Mouse (Mus musculus) heart, embryonic 13.5 days (tissue): Measurements from ENCODE around the gene Lingo3. TPM values are rescaled to one million over a fixed set of nuclear protein-coding genes. Genes with fewer than 3 reads are reported as not detected.

Experiments
- ATAC-seq: fragments of 200-750 bp; cut with Nextera tagmentation; 2 replicates; pipeline ENCODE4 v1.8.0; 2017; ENCODE audit warnings: moderate TSS enrichment; ENCODE audit not compliant: insufficient number of reproducible peaks, low FRiP score, low TSS enrichment; ENCODE audit errors: extremely low read depth
- H3K27ac ChIP-seq: fragments of 300-500 bp; sonication (generic); replicated peaks from 2 replicates; pipeline ENCODE4 v1.5.1; 2015; ENCODE audit warnings: moderate library complexity, mild to moderate bottlenecking, inconsistent platforms
- H3K27me3 ChIP-seq: fragments of 300-500 bp; sonication (generic); replicated peaks from 2 replicates; pipeline ENCODE4 v1.6.1; 2015; ENCODE audit warnings: mild to moderate bottlenecking, inconsistent platforms
- H3K36me3 ChIP-seq: fragments of 300-500 bp; sonication (generic); 2 replicates; pipeline ENCODE4 v1.6.1; 2015; ENCODE audit warnings: mild to moderate bottlenecking, inconsistent platforms
- H3K4me1 ChIP-seq: fragments of 300-500 bp; sonication (generic); 2 replicates; pipeline ENCODE4 v1.6.1; 2015; ENCODE audit warnings: inconsistent platforms
- H3K4me2 ChIP-seq: fragments of 300-500 bp; sonication (generic); 2 replicates; pipeline ENCODE4 v1.6.1; 2015; ENCODE audit warnings: inconsistent platforms, mild to moderate bottlenecking, moderate library complexity
- H3K4me3 ChIP-seq: fragments of 300-500 bp; sonication (generic); 2 replicates; pipeline ENCODE4 v1.5.1; 2015; ENCODE audit warnings: moderate library complexity, mild to moderate bottlenecking, inconsistent platforms
- H3K9ac ChIP-seq: fragments of 300-500 bp; sonication (generic); 2 replicates; pipeline ENCODE4 v1.6.1; 2015; ENCODE audit warnings: inconsistent platforms, mild to moderate bottlenecking, moderate library complexity
- H3K9me3 ChIP-seq: fragments of 300-500 bp; sonication (generic); 2 replicates; pipeline ENCODE4 v1.6.1; 2016; ENCODE audit warnings: inconsistent platforms
- WGBS: fragments of 180-500 bp; shearing (Covaris S2); methylation state at CpG from one replicate; pipeline ENCODE4 v1.1.7; 2015; ENCODE audit warnings: mixed read lengths; 5-methylcytosine and 5-hydroxymethylcytosine counted together
- polyA plus RNA-seq: library from polyadenylated mRNA; unstranded; fragments of >200 nt; fragmentation: Nextera tagmentation; extraction: Ambion mirVana; gene quantifications from 2 replicates; pipeline ENCODE4 v1.2.1, GENCODE M21; 2015

Gene Lingo3
- polyA plus RNA-seq, 1 experiment from 2014 or later, result 0.16 TPM

DNA sequence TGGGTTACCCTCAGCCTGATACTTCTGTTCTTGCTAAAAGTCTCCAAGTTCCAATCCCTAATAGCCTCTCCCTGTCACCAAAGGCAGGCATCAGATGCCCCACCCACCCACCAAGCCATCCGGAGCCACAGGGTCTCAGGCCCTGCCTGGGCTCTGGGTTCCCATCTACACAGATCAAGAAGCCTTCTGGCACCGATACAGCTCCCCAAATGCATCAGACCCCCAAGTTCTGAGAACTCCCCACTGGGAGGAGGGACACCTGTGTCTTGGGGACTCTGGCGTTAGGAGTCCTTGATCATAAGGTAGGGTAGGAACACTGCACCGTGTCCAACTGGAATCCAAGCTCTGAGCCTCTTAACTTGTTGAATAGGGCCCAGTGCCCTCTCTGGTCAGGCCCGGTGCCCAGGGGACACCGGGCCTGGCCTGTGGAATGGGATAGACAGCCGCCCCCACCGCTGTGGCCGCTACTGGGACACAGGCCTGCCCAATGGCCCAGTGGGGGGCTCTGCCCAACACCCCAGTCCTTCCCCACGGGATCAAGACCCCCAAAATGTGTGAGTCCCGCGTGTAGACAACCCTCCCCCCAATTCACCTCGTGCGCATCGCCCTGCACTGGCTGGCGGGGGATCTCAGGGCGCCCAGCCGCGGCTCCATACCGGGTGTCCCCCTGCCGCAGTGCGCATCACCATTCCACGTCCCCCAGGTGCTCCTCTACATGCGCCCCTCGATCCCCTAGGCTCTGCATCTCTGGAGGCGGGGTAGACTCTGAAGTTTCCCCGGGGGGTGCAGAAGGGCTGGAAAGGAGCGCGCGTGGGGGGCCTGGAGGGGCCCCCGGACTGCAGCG lies 530 bp downstream of the Lingo3 start:
- no peak for ATAC-seq
- Histone ChIP-seq H3K9me3 (no peaks in the 10 kb centered on the region), H3K9ac (peak overlapping the region; percentile 77), H3K4me1 (peaks cover 25% of the 10 kb centered on the region), H3K27ac (no peak overlapping the region), H3K4me2 (peak overlapping the region; percentile 76), H3K4me3 (peak overlapping the region; percentile 53), H3K36me3 (no peaks in the 10 kb centered on the region), H3K27me3 (peaks cover 75% of the 10 kb centered on the region)
- 10% methylated on average over 32 of the region's 32 CpGs for whole genome bisulfite sequencing

DNA sequence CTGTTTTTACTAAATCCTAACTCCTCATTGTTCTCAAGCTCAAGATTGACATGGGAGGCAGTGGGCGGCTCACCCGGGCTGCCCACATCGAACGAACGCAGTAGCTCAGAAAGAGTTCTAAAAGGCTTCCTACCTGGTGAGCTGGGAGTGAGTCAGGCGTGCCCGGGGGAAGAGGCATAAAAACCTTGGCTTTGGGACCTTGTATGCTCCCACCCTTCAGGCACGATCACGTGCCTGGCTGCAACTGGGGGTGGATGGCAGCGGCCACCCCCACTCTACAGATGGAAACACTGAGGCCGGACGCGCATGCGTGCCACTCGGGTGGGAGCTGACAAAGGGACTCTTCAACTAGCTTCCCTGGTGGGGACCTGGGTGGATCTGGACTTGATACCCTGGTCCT lies 1.5 kb downstream of the Lingo3 start:
- H3K27ac ChIP-seq, result no peak overlapping the region
- no peaks in the 10 kb centered on the region for H3K9me3 ChIP-seq
- no peak for ATAC-seq
- H3K4me2 ChIP-seq, result no peak overlapping the region
- H3K27me3 ChIP-seq, result peaks cover 85% of the 10 kb centered on the region
- no peaks in the 10 kb centered on the region for H3K36me3 ChIP-seq
- peaks cover 32% of the 10 kb centered on the region for H3K4me1 ChIP-seq
- 75% methylated on average over 15 of the region's 15 CpGs for WGBS
- H3K4me3 ChIP-seq, result no peak overlapping the region
- H3K9ac ChIP-seq, result no peak overlapping the region

DNA sequence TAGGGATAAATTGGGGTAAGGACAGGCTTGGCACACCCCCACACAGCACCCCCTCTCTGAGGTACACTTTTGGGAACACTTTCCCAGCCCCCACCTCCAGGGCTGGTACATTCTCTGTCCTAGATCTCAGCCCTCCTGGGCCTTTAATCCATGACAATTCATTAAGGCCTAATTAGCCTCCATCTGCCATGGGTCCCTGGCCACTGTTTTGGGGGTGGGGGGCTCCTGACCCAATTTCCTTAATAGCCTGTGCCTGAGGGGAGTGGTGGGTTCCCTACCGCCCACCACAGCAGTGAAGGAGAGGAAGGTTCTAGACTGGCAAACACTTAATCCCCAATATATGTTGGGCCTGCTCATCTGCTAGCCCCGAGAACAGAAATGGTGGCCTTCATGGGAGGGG lies 2.2 kb downstream of the Lingo3 start:
- WGBS, result 63% methylated on average over 2 of the region's 2 CpGs
- Histone ChIP-seq H3K9ac (no peak overlapping the region), H3K9me3 (no peaks in the 10 kb centered on the region), H3K4me1 (peaks cover 39% of the 10 kb centered on the region), H3K4me2 (no peak overlapping the region), H3K27ac (no peak overlapping the region), H3K4me3 (no peak overlapping the region), H3K36me3 (no peaks in the 10 kb centered on the region), H3K27me3 (peaks cover 90% of the 10 kb centered on the region)
- ATAC-seq, result no peak

DNA sequence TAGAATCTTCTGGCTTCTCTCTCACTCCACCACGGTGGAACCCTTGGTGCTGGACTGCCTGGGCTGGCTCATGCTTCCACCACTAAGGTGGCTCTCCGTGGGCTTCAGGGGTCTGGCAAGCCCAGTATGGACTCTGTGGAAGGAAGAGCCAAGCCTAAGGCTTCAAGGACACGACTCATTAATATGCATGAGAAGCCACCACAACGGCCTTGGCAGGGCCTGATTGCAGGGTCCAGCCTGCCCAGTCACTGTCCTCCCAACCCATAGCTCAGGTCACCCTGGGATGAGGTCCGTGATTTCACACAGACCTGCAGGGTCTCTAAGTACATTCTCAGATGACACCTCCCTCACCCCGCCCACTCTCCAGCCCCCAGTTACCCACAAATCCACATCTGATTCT lies 4.0 kb downstream of the Lingo3 start:
- 58% methylated on average over 6 of the region's 6 CpGs for WGBS
- H3K4me1 ChIP-seq, result peaks cover 44% of the 10 kb centered on the region
- no peaks in the 10 kb centered on the region for H3K36me3 ChIP-seq
- H3K9me3 ChIP-seq, result no peaks in the 10 kb centered on the region
- H3K27ac ChIP-seq, result no peak overlapping the region
- H3K4me3 ChIP-seq, result no peak overlapping the region
- ATAC-seq, result no peak
- peaks cover 90% of the 10 kb centered on the region for H3K27me3 ChIP-seq
- H3K4me2 ChIP-seq, result no peak overlapping the region
- H3K9ac ChIP-seq, result no peak overlapping the region

DNA sequence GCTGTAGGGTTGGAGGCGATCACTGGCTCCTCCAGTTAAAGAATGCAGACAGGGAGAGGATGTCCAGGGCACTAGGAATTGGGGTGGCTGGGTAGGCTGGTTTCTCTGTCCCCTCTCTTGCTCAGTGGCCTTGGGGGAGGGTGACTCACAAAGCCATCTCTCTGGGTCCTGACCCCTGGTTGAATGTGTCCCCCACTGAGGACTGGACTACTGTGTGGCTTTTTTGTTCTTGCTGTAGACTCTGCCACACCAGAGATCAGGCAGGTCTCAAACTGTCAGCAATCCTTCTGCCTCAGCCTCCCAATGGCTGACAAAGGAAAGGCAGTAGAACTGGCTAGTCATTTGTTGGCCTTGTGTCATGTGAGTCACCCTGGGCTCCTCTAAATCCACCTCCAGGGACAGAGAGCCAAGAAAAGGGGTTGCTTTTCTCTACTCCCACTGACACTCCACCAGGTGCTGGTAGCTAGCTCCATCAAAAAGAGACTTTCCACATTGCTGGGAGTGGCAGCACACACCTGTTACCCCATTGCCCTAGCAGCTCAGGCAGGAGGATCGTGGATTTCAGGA lies 5.4 kb downstream of the Lingo3 start:
- no peak for ATAC-seq
- Histone ChIP-seq H3K4me2 (peak overlapping the region; percentile 22; the same call in 1 of the 2 replicates), H3K27ac (peak overlapping the region; percentile 81), H3K36me3 (no peaks in the 10 kb centered on the region), H3K4me1 (peaks cover 36% of the 10 kb centered on the region), H3K9ac (peak overlapping the region; percentile 28), H3K27me3 (peaks cover 90% of the 10 kb centered on the region), H3K9me3 (peaks cover 5% of the 10 kb centered on the region; the same call in 1 of the 2 replicates), H3K4me3 (no peak overlapping the region)
- 41% methylated on average over 2 of the region's 2 CpGs for WGBS

DNA sequence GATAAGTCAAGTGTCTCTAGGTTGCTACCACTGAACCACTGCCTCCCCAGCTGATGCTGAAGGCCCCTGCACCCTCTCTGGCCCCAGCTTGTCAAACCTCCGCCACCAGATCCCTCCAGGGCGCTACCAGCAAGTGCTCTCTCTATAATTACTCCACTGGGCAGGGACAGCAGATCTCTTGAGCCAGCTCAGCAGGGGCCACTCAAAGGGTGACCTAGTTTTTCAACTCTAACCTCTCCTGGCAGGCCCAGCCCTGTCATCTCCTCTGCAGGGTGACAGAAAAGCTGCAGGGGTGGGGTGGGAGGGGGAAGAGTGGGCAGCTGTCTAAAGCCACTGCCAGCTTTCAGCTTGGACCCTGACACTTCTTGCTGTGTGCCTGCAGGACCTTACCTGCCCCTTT lies 6.0 kb downstream of the Lingo3 start:
- H3K27me3 ChIP-seq, result peaks cover 90% of the 10 kb centered on the region
- H3K9me3 ChIP-seq, result peaks cover 5% of the 10 kb centered on the region; the same call in 1 of the 2 replicates
- H3K4me1 ChIP-seq, result peaks cover 35% of the 10 kb centered on the region
- H3K27ac ChIP-seq, result peak overlapping the region; percentile 81
- H3K9ac ChIP-seq, result peak overlapping the region; percentile 28
- no peak for ATAC-seq
- 15% methylated on average over 2 of the region's 2 CpGs for WGBS
- H3K4me3 ChIP-seq, result no peak overlapping the region
- H3K36me3 ChIP-seq, result no peaks in the 10 kb centered on the region
- H3K4me2 ChIP-seq, result peak overlapping the region; percentile 22

DNA sequence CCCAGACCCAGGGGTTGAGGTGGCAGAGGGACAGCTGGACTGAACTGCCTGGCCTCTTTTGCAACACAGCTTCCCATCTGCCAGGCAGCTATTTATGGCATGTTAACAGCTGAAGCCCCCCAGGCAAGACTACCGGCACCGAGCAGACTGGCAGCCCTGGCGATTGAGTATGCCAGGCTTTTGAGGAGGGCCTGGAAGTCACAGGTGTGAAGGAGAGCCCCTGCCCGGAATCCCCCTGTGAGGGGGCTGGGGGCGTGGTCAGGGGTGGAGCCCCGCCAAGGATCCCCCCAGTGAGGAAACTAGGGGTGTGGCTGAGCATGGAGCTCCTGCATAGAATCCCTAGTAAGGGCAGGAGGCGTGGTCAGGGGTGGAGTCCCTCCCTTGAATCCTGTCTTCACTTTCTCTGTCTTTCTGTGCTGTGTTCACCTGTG lies 6.9 kb downstream of the Lingo3 start:
- ATAC-seq, result no peak
- WGBS, result 41% methylated on average over 7 of the region's 7 CpGs
- no peak overlapping the region for H3K9ac ChIP-seq

DNA sequence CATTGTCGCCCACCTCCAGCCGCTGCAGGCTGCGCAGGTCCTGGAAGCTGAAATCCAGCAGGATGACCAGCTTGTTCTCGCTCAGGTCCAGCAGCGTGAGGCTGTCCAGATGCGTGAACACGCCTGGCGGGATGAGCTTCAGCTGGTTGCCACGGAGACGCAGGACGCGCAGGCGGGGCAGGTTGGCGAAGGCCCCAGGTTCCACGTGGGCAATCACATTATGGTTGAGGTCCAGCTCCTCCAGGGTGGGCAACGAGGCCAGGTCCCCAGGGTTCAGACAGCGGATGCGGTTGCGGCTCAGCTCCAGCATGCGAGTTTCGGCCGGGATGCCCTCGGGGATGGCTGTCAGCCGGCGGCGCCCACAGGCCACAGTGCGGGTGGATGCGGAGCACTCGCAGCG lies 8.2 kb downstream of the Lingo3 start:
- Histone ChIP-seq H3K4me2 (no peak overlapping the region), H3K9me3 (peaks cover 5% of the 10 kb centered on the region; the same call in 1 of the 2 replicates), H3K4me1 (peaks cover 47% of the 10 kb centered on the region), H3K4me3 (0 out of 2 replicates have a peak overlapping the region, but pooled peaks have one; percentile 12), H3K27ac (no peak overlapping the region), H3K9ac (no peak overlapping the region), H3K27me3 (peaks cover 74% of the 10 kb centered on the region), H3K36me3 (peaks cover 3% of the 10 kb centered on the region)
- ATAC-seq, result no peak
- WGBS, result 53% methylated on average over 30 of the region's 30 CpGs

More for the DNA sequence above, 6.9 kb downstream of the Lingo3 start:
- H3K4me1 ChIP-seq, result peaks cover 35% of the 10 kb centered on the region
- no peaks in the 10 kb centered on the region for H3K36me3 ChIP-seq
- peaks cover 5% of the 10 kb centered on the region; the same call in 1 of the 2 replicates for H3K9me3 ChIP-seq
- H3K4me3 ChIP-seq, result no peak overlapping the region
- H3K27me3 ChIP-seq, result peaks cover 88% of the 10 kb centered on the region
- H3K4me2 ChIP-seq, result no peak overlapping the region
- H3K27ac ChIP-seq, result peak overlapping the region; percentile 81; the same call in 1 of the 2 replicates

DNA sequence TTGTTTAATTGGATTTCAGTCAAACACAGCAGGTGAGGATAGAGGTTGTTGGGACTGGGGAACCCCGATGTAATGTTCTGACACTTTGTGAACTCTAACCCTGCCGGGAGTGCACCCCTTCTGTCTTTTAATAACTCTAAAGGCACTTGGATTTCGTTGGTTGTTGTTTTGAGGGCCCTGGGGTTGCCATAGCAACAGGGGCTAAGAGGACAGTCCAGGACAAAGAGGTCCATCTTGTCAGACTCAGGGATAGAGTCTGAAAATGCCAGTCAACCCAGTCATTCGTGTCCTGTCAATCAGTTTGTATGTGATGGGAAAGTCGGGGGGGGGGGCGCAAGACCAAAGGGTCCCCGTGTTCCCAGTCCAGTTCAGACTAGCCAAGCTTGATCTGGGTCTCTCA lies 11.0 kb downstream of the Lingo3 start:
- Histone ChIP-seq H3K27me3 (peaks cover 56% of the 10 kb centered on the region), H3K36me3 (peaks cover 29% of the 10 kb centered on the region), H3K9me3 (peaks cover 5% of the 10 kb centered on the region; the same call in 1 of the 2 replicates), H3K4me2 (no peak overlapping the region), H3K9ac (no peak overlapping the region), H3K27ac (no peak overlapping the region), H3K4me3 (no peak overlapping the region), H3K4me1 (peaks cover 64% of the 10 kb centered on the region)
- 67% methylated on average over 7 of the region's 7 CpGs for WGBS
- ATAC-seq, result no peak

DNA sequence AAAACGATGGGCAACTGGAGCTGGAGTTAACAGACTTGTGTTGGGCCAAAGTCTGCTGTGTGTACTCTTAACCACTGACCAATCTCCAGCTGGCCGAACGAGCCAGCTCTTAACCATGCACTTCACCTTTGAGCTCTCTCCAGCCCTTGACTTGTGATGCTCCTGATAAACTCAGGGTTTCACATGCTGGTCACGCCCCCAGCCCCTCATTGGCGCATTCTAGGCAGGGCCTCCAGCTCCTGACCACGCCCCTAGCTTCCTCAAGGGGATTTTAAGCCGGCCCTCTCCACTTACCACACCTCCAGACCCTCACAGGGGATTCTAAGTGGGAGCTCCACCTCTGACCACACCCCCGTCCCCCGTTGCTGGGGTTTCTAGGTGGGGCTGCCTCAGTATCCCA lies 12.7 kb downstream of the Lingo3 start:
- Histone ChIP-seq H3K4me2 (no peak overlapping the region), H3K27me3 (peaks cover 39% of the 10 kb centered on the region), H3K9me3 (peaks cover 5% of the 10 kb centered on the region; the same call in 1 of the 2 replicates), H3K4me1 (peaks cover 52% of the 10 kb centered on the region), H3K9ac (0 out of 2 replicates have a peak overlapping the region, but pooled peaks have one; percentile 1), H3K4me3 (0 out of 2 replicates have a peak overlapping the region, but pooled peaks have one; percentile 2), H3K27ac (no peak overlapping the region), H3K36me3 (peaks cover 30% of the 10 kb centered on the region)
- no peak for ATAC-seq
- 6% methylated on average over 9 of the region's 9 CpGs for WGBS
